Mouse (Mus musculus) kidney, postnatal 14 days (tissue): Measurements from ENCODE around the gene Samhd1.

Experiments
- DNase-seq: peaks from one replicate; pipeline ENCODE4 v3.0.0; 2022; ENCODE audit warnings: mixed read lengths

Gene Samhd1

GRCm38 (mm10) chr2:157095005-157095755, 39.9 kb downstream of the Samhd1 start:
- peak; percentile 82 for DNase-seq

GRCm38 (mm10) chr2:157092024-157092423, 43.0 kb downstream of the Samhd1 start:
- peak; percentile 65 for DNase-seq

- DNase-seq: no peak
Measured at GRCm38 (mm10) chr2:157087536-157088317, 47.3 kb downstream of the Samhd1 start.

GRCm38 (mm10) chr2:157086796-157087195, 48.3 kb downstream of the Samhd1 start, which contains the start of gene Tldc2:
Gene Tldc2 (plus strand): TSS chr2:157087055.
- DNase-seq: no peak

GRCm38 (mm10) chr2:157084831-157085585, 50.1 kb downstream of the Samhd1 start:
- DNase-seq: no peak

- no peak for DNase-seq
Measured at GRCm38 (mm10) chr2:157081960-157082359, 53.1 kb downstream of the Samhd1 start.

- DNase-seq: no peak
Measured at GRCm38 (mm10) chr2:157081331-157081730, 53.7 kb downstream of the Samhd1 start.

- DNase-seq: no peak
Measured at GRCm38 (mm10) chr2:157079701-157080180, 55.3 kb downstream of the Samhd1 start.

GRCm38 (mm10) chr2:157078793-157079700, 56.0 kb downstream of the Samhd1 start, which contains the start of gene Soga1:
Gene Soga1 (minus strand): TSS chr2:157079254.
- peak; percentile 92 for DNase-seq

- DNase-seq: peak; percentile 61
Measured at GRCm38 (mm10) chr2:157078059-157078792, 56.8 kb downstream of the Samhd1 start.

GRCm38 (mm10) chr2:157077641-157078058, 57.4 kb downstream of the Samhd1 start:
- peak; percentile 93 for DNase-seq

- DNase-seq: peak; percentile 56
Measured at GRCm38 (mm10) chr2:157077160-157077559, 57.9 kb downstream of the Samhd1 start.

- DNase-seq: no peak
Measured at GRCm38 (mm10) chr2:157076585-157076984, 58.5 kb downstream of the Samhd1 start.

GRCm38 (mm10) chr2:157075685-157076084, 59.4 kb downstream of the Samhd1 start:
- peak; percentile 75 for DNase-seq

- no peak for DNase-seq
Measured at GRCm38 (mm10) chr2:157075226-157075625, 59.8 kb downstream of the Samhd1 start.

- DNase-seq: no peak
Measured at GRCm38 (mm10) chr2:157074772-157075171, 60.3 kb downstream of the Samhd1 start.

GRCm38 (mm10) chr2:157074186-157074724, 60.8 kb downstream of the Samhd1 start:
- DNase-seq: no peak

GRCm38 (mm10) chr2:157073378-157074052, 61.5 kb downstream of the Samhd1 start:
- no peak for DNase-seq

GRCm38 (mm10) chr2:157072316-157072990, 62.6 kb downstream of the Samhd1 start:
- DNase-seq: no peak

GRCm38 (mm10) chr2:157071556-157071955, 63.5 kb downstream of the Samhd1 start:
- peak; percentile 70 for DNase-seq
